Mouse (Mus musculus) erythroblast, embryonic 14.5 days (primary cell): ENCODE measurements at regions not wholly inside any gene's neighbourhood (a gene's known extent, or its start where the extent isn't known, plus 50 kb on each side); places are given as distances from the start of the nearest gene placed in this dataset.

Experiments used
- GATA1 ChIP-seq: IDR thresholded peaks from 2 replicates; pipeline ENCODE4 v1.6.1; 2012; ENCODE audit warnings: low read length, inconsistent platforms, mixed read lengths
- TAL1 ChIP-seq: IDR thresholded peaks from 3 replicates; pipeline ENCODE4 v1.6.1; 2012; ENCODE audit warnings: low read length, inconsistent platforms, mixed read lengths

DNA sequence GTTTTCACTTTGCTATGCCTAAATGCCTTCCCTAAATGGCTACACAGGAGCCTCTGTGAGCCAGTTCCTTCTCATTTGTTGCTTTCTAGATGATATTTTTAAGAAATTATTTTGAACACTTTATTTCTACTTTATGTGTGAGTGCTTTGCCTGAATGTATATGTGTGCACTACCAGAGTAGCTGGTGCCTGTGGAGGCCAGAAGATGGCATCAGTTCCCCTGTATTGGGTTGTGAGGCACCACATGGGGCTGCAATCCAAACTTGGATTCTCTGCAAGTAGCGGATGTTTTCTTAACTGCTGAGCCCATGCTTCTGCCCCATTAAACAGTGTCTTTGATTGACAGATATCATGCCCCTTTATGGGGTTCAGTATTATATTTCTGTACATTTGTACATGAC lies 103.7 kb downstream of the Lyplal1 start:
- TF ChIP-seq GATA1: no peak
- no peak for TF ChIP-seq TAL1
